Comparison of ENCODE assay signal across 9 mouse cellular contexts in the genomic region with DNA sequence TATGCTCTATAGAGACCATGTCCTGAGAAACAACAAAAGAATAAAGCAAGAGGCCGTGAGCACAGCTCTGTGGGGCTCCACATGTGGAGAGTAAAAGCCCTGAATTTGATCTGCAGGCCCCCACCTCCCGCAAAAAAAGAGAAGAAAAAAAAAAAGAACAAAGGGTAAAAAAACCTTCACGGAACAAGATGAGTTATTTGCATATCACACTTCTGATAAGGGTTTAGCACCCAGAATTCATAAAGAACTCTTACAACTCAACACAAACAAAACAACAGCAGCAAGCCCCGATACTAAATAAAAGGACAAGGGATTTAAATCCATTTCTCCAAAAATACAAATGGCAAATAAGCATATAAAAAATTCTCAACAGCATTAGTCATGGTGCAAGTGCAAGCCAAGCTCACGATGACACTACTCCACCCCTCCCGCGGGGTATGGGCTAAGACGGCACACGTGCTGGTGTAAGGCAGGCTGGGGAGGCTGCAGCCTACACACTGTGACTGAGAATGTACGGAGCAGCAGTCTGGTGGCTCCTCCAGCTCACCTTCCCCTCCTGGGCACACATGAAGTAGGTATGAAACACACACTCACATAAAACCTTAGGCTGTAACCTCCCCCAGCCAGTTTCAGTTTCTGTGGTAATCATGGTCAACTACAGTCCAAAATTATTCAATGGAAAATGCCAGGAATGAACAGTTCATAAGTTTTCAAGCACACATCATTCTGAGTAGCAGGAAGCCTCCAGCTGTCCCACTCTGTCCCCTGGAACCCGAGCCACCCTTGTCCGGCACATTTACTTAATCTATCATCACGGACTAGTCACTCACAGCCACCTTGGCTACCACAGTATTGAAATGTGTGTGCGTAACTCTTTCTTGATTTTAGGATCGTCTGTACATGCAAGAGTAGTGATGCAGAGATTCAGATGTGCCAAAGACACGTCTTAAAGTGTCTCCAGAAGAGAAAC. TPM values are rescaled to one million over a fixed set of nuclear protein-coding genes. Genes with fewer than 3 reads are reported as not detected.
DNase-seq lines count a peak whose midpoint lies in the region; ATAC-seq and TF ChIP-seq lines count a peak whose summit lies in the region.
"Had no signal": no experiment of that assay in that cellular context is flagged by ENCODE, and none has a peak within 500 bp of the region (broad histone marks: within the 10 kb centered on the region; RNA-seq: fewer than 3 reads in every experiment).

No protein-coding gene starts in this region.

- TF ChIP-seq CTCF in G1E (IDR thresholded peaks at IDR 0.05; ENCODE audit: low read depth, low read length) = no peak

- H3K36me3 ChIP-seq in G1E (replicated peaks) = peaks cover 92% of the 10 kb centered on the region
- peaks cover 16% of the 10 kb centered on the region for H3K36me3 ChIP-seq in forebrain, embryonic 11.5 days (ENCODE audit: control insufficient read depth, insufficient read depth, low read length)

- H3K9me3 ChIP-seq in G1E (replicated peaks) = no peaks in the 10 kb centered on the region
- no peaks in the 10 kb centered on the region for H3K9me3 ChIP-seq in forebrain, embryonic 11.5 days (ENCODE audit: control insufficient read depth, low read length)

- DNase-seq in kidney, postnatal 36 days = peak; percentile 37 to 43
- DNase-seq in kidney, adult 9 months = no peak
- no peak for DNase-seq in G1E (ENCODE audit: low spot score)
- DNase-seq in adrenal gland, postnatal 14 days = peak; percentile 86
- peak; percentile 55 to 76 for DNase-seq in left cerebral cortex, postnatal 14 days (ENCODE audit: low spot score in 2 of 2)
- DNase-seq in right cerebral cortex, adult 2 months (ENCODE audit: low spot score in 2 of 2) = peak; percentile 64 to 67
- DNase-seq in cerebellum, postnatal 4 days (ENCODE audit: low spot score in 2 of 2) = no peak
- no peak for DNase-seq in forebrain, embryonic 11.5 days (ENCODE audit: low spot score)

- H3K27ac ChIP-seq in forebrain, embryonic 11.5 days (ENCODE audit: low read depth, low read length) = no peak overlapping the region

- H3K4me2 ChIP-seq in forebrain, embryonic 11.5 days (ENCODE audit: low read depth, low read length, severe bottlenecking) = no peak overlapping the region

- peak overlapping the region; percentile 34; the same call in 1 of the 2 replicates for H3K4me3 ChIP-seq in G1E (ENCODE audit: low read depth, low read length)
- H3K4me3 ChIP-seq in forebrain, embryonic 11.5 days (ENCODE audit: low read depth, low read length) = no peak overlapping the region

- peaks cover 48% of the 10 kb centered on the region for H3K4me1 ChIP-seq in G1E (ENCODE audit: insufficient read depth, low read depth, low read length)
- no peaks in the 10 kb centered on the region for H3K4me1 ChIP-seq in forebrain, embryonic 11.5 days (replicated peaks; ENCODE audit: control insufficient read depth, insufficient read depth, low read length)

- H3K27me3 ChIP-seq in G1E (ENCODE audit: insufficient read depth, low read length) = no peaks in the 10 kb centered on the region
- H3K27me3 ChIP-seq in forebrain, embryonic 11.5 days (ENCODE audit: control insufficient read depth, insufficient read depth, low read length) = no peaks in the 10 kb centered on the region

- peak; percentile 73 for ATAC-seq in G1E (ENCODE audit: extremely low read depth, insufficient number of reproducible peaks, low FRiP score, poor library complexity, severe bottlenecking)
- no peak for ATAC-seq in forebrain, embryonic 11.5 days (replicated peaks; ENCODE audit: low FRiP score)

- H3K9ac ChIP-seq in forebrain, embryonic 11.5 days (ENCODE audit: low read length) = no peak overlapping the region

- intact Hi-C loops in left cerebral cortex, postnatal 14 days (cut with DNase I) = loop anchor here (5.0 kb wide), 1 partner anchor 66 kb away; a partner anchor contains a TSS

- WGBS in forebrain, embryonic 11.5 days = 81% methylated on average over 16 of the region's 16 CpGs

RNA-seq across cellular contexts. Expression of a gene that starts 10.3 kb away (rescaled TPM):
- 3.3 TPM in 1 of 2 replicates, not detected in the other for total RNA-seq in G1E (2014; fragmentation: Nextera tagmentation)
- total RNA-seq in G1E (2017) = 1.1 TPM in 1 of 2 replicates, not detected in the other
- polyA plus RNA-seq in G1E (2012) = 0.08 TPM in 1 of 2 replicates, not detected in the other
- total RNA-seq in adrenal gland, postnatal 14 days (2021) = 0.67 and 1.3 TPM in 2 replicates
- 10 to 100 TPM; 25.5 to 36.3 TPM for total RNA-seq in left cerebral cortex, postnatal 14 days (2021)
- polyA plus RNA-seq in forebrain, embryonic 11.5 days (2014; fragmentation: Nextera tagmentation; extraction: Ambion mirVana) = 0.59 and 0.83 TPM in 2 replicates
- total RNA-seq: common myeloid progenitor, adult 5-6 weeks had no signal

RNA-seq across cellular contexts. Expression of a gene that starts 18.9 kb away (rescaled TPM):
- total RNA-seq in G1E (2014; fragmentation: Nextera tagmentation) = 287 and 312 TPM in 2 replicates
- total RNA-seq in G1E (2017) = 83.8 and 87.1 TPM in 2 replicates
- 173 and 201 TPM in 2 replicates for polyA plus RNA-seq in G1E (2012)
- total RNA-seq in adrenal gland, postnatal 14 days (2021) = 269 and 295 TPM in 2 replicates
- total RNA-seq in left cerebral cortex, postnatal 14 days (2021) = 100 to 1,000 TPM; 393 to 408 TPM
- 399 and 407 TPM in 2 replicates for polyA plus RNA-seq in forebrain, embryonic 11.5 days (2014; fragmentation: Nextera tagmentation; extraction: Ambion mirVana)

RNA-seq across cellular contexts. Expression of a gene that starts 19.8 kb away (rescaled TPM):
- total RNA-seq in G1E (2014; fragmentation: Nextera tagmentation) (not detected in 2 replicates), G1E (2017) (0.11 TPM in 1 of 2 replicates, not detected in the other)
- not detected in 2 replicates for polyA plus RNA-seq in G1E (2012)
- total RNA-seq in adrenal gland, postnatal 14 days (2021) = 10.9 and 13.9 TPM in 2 replicates
- 1 to 10 TPM; 4.8 to 5.8 TPM for total RNA-seq in left cerebral cortex, postnatal 14 days (2021)
- polyA plus RNA-seq in forebrain, embryonic 11.5 days (2014; fragmentation: Nextera tagmentation; extraction: Ambion mirVana) = 0.13 and 0.16 TPM in 2 replicates
- total RNA-seq: common myeloid progenitor, adult 5-6 weeks had no signal

RNA-seq across cellular contexts. Expression of a gene that starts 29.4 kb away (rescaled TPM):
- total RNA-seq in G1E (2014; fragmentation: Nextera tagmentation) (not detected in 2 replicates), G1E (2017) (0.44 and 0.52 TPM in 2 replicates)
- polyA plus RNA-seq in G1E (2012) = not detected in 2 replicates
- total RNA-seq in adrenal gland, postnatal 14 days (2021) = 74.4 and 78.6 TPM in 2 replicates
- total RNA-seq in left cerebral cortex, postnatal 14 days (2021) = 10 to 100 TPM; 26.8 to 31.4 TPM
- 21.8 and 27.1 TPM in 2 replicates for polyA plus RNA-seq in forebrain, embryonic 11.5 days (2014; fragmentation: Nextera tagmentation; extraction: Ambion mirVana)
- total RNA-seq: common myeloid progenitor, adult 5-6 weeks had no signal

RNA-seq across cellular contexts. Expression of a gene that starts 53.3 kb away (rescaled TPM):
- total RNA-seq in G1E (2014; fragmentation: Nextera tagmentation) (11.7 and 13.2 TPM in 2 replicates), G1E (2017) (5.8 and 6.5 TPM in 2 replicates)
- polyA plus RNA-seq in G1E (2012) = 1.7 and 1.9 TPM in 2 replicates
- total RNA-seq in adrenal gland, postnatal 14 days (2021) = 6.8 and 9.6 TPM in 2 replicates
- total RNA-seq in left cerebral cortex, postnatal 14 days (2021) = 1 to 10 TPM; 3.5 to 4.2 TPM
- 14.3 and 14.4 TPM in 2 replicates for polyA plus RNA-seq in forebrain, embryonic 11.5 days (2014; fragmentation: Nextera tagmentation; extraction: Ambion mirVana)

Comparison
In these comparisons a context has a peak if more than half of its experiments do, and no peak if none do; other contexts are left out.
1. DNase-seq: peak in kidney, postnatal 36 days (2 of 2), adrenal gland, postnatal 14 days (single experiment), left cerebral cortex, postnatal 14 days (2 of 2) and right cerebral cortex, adult 2 months (2 of 2); none in kidney, adult 9 months (single experiment), G1E (single experiment), cerebellum, postnatal 4 days (0 of 2) and forebrain, embryonic 11.5 days (single experiment).
2. RNA of a gene that starts 10.3 kb away (total RNA-seq): 25.5 to 36.3 TPM in left cerebral cortex, postnatal 14 days; 1.1 to 3.3 TPM in G1E and 0.67 to 1.3 TPM in adrenal gland, postnatal 14 days; every median in the first group is over 4 times any median in the second.
3. RNA of a gene that starts 19.8 kb away (total RNA-seq): 10.9 to 13.9 TPM in adrenal gland, postnatal 14 days and 4.8 to 5.8 TPM in left cerebral cortex, postnatal 14 days; 0.11 TPM in G1E; every median in the first group is over 4 times any median in the second.